Comparison of ENCODE assay signal across 9 mouse cellular contexts in the genomic region with DNA sequence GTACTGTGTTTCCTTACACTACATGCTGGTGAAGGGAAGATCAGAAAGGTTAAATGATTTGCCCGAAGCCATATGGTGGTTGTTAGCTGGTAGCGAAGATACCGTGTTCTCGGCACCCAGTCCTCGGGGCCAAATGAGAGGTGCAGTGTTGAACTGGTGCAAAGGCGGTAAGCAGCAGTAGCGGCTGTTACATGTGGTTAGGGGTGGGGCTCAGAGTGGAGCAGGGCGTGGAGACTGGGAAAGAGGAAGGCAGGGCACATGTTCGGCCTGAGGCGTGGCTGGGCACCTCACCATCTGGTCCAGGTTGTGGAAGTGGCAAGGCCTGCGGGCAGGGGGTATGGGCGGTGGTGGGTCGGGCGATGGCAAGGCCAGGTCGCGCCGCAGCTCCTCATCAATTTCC. TPM values are rescaled to one million over a fixed set of nuclear protein-coding genes. Genes with fewer than 3 reads are reported as not detected.
DNase-seq lines count a peak whose midpoint lies in the region; ATAC-seq and TF ChIP-seq lines count a peak whose summit lies in the region.
"Had no signal": no experiment of that assay in that cellular context is flagged by ENCODE, and none has a peak within 500 bp of the region (broad histone marks: within the 10 kb centered on the region; RNA-seq: fewer than 3 reads in every experiment).

No protein-coding gene starts in this region.

- WGBS in stomach, embryonic 16.5 days = 20% methylated on average over 17 of the region's 17 CpGs

- H3K27me3 ChIP-seq in stomach, embryonic 16.5 days (ENCODE audit: control insufficient read depth, insufficient read depth, low read length) = peaks cover 27% of the 10 kb centered on the region

- H3K9me3 ChIP-seq in stomach, embryonic 16.5 days (replicated peaks; ENCODE audit: control insufficient read depth, low read length) = no peaks in the 10 kb centered on the region

- H3K36me3 ChIP-seq in stomach, embryonic 16.5 days (ENCODE audit: control insufficient read depth, insufficient read depth, low read length) = no peaks in the 10 kb centered on the region

- H3K9ac ChIP-seq in stomach, embryonic 16.5 days (ENCODE audit: low read length) = no peak overlapping the region

- H3K27ac ChIP-seq in left cerebral cortex, adult 2 months = no peak overlapping the region
- no peak overlapping the region for H3K27ac ChIP-seq in stomach, embryonic 16.5 days (ENCODE audit: low read length)

- intact Hi-C loops in left cerebral cortex, adult 2 months (cut with DNase I) = no loop called here
- intact Hi-C loops in left cerebral cortex, postnatal 36 days (cut with DNase I) = no loop called here

- H3K4me2 ChIP-seq in stomach, embryonic 16.5 days (ENCODE audit: low read depth, low read length) = peak overlapping the region; percentile 9; the same call in 1 of the 2 replicates

- H3K4me3 ChIP-seq in left cerebral cortex, adult 2 months = peak overlapping the region; percentile 34
- no peak overlapping the region for H3K4me3 ChIP-seq in stomach, embryonic 16.5 days (replicated peaks; ENCODE audit: low read length)

- peak; percentile 38 for DNase-seq in adrenal gland, adult 2 months
- no peak for DNase-seq in adrenal gland, adult 18-20 months (ENCODE audit: low spot score in 2 of 2)
- DNase-seq in left cerebral cortex, adult 2 months (ENCODE audit: extremely low spot score in 1 of 2, low spot score in 2 of 2) = no peak
- DNase-seq in left cerebral cortex, postnatal 36 days (ENCODE audit: low spot score in 2 of 2) = no peak
- peak; percentile 26 for DNase-seq in liver
- no peak for DNase-seq in ovary, postnatal 36 days (ENCODE audit: low spot score)
- no peak for DNase-seq in spleen, postnatal 4 days (ENCODE audit: low spot score in 2 of 2)

- no peak for TF ChIP-seq CTCF in left cerebral cortex, adult 2 months (IDR thresholded peaks at IDR 0.05)

- 0 out of 2 replicates have a peak, but pooled peaks cover 6% of the 10 kb centered on the region for H3K4me1 ChIP-seq in stomach, embryonic 16.5 days (ENCODE audit: control insufficient read depth, insufficient read depth, low read length)

- ATAC-seq in stomach, embryonic 16.5 days (ENCODE audit: insufficient read depth, low FRiP score) = no peak

RNA-seq across cellular contexts. Expression of a gene that starts 2.3 kb away (rescaled TPM):
- not detected for total RNA-seq in adrenal gland, adult 2 months (2021)
- not detected in 2 replicates for polyA plus RNA-seq in adrenal gland, adult 2 months (2012; rRNA removed)
- not detected for total RNA-seq in adrenal gland, adult 18-20 months (2021)
- total RNA-seq in left cerebral cortex, adult 2 months (2021) = not detected
- not detected for total RNA-seq in left cerebral cortex, postnatal 36 days (2021)
- 0.14 TPM in 2 replicates for polyA plus RNA-seq in stomach, embryonic 16.5 days (2015; fragmentation: Nextera tagmentation; extraction: Ambion mirVana)
- total RNA-seq: liver, adult 2 months had no signal
- polyA plus RNA-seq: liver, adult 2 months had no signal

RNA-seq across cellular contexts. Expression of a gene that starts 10.5 kb away (rescaled TPM):
- total RNA-seq in adrenal gland, adult 2 months (2021) = under 1 TPM in 1 of 2 experiments, not detected in 1; 0.61 TPM
- 0.79 and 1.3 TPM in 2 replicates for polyA plus RNA-seq in adrenal gland, adult 2 months (2012; rRNA removed)
- total RNA-seq in adrenal gland, adult 18-20 months (2021) = 1 to 10 TPM in 1 of 2 experiments, under 1 TPM in 1; 0.43 to 1.5 TPM
- total RNA-seq in left cerebral cortex, adult 2 months (2021) = not detected
- total RNA-seq in left cerebral cortex, postnatal 36 days (2021) = under 1 TPM in 1 of 2 experiments, not detected in 1; 0.54 TPM
- 0.21 TPM in 1 of 2 replicates, not detected in the other for polyA plus RNA-seq in stomach, embryonic 16.5 days (2015; fragmentation: Nextera tagmentation; extraction: Ambion mirVana)
- total RNA-seq: liver, adult 2 months had no signal
- polyA plus RNA-seq: liver, adult 2 months had no signal

RNA-seq across cellular contexts. Expression of a gene that starts 18.0 kb away (rescaled TPM):
- total RNA-seq in adrenal gland, adult 2 months (2021) = 10 to 100 TPM in 1 of 2 experiments, 1 to 10 TPM in 1; 8.6 to 14.3 TPM
- 20.1 and 25.5 TPM in 2 replicates for polyA plus RNA-seq in adrenal gland, adult 2 months (2012; rRNA removed)
- 10 to 100 TPM; 11.4 to 12.4 TPM for total RNA-seq in adrenal gland, adult 18-20 months (2021)
- total RNA-seq in left cerebral cortex, adult 2 months (2021) = 100 to 1,000 TPM; 237 to 267 TPM
- 100 to 1,000 TPM; 255 to 263 TPM for total RNA-seq in left cerebral cortex, postnatal 36 days (2021)
- 0.27 and 0.49 TPM in 2 replicates for polyA plus RNA-seq in stomach, embryonic 16.5 days (2015; fragmentation: Nextera tagmentation; extraction: Ambion mirVana)

RNA-seq across cellular contexts. Expression of a gene that starts 35.9 kb away (rescaled TPM):
- total RNA-seq in adrenal gland, adult 2 months (2021) = 10 to 100 TPM in 1 of 2 experiments, 1 to 10 TPM in 1; 8.7 to 22.6 TPM
- 24.2 and 27.2 TPM in 2 replicates for polyA plus RNA-seq in adrenal gland, adult 2 months (2012; rRNA removed)
- total RNA-seq in adrenal gland, adult 18-20 months (2021) = 10 to 100 TPM; 10.7 to 11.5 TPM
- total RNA-seq in left cerebral cortex, adult 2 months (2021) = 1 to 10 TPM; 3.8 to 3.9 TPM
- total RNA-seq in left cerebral cortex, postnatal 36 days (2021) = 1 to 10 TPM; 3.5 to 5.1 TPM
- 3.3 and 4.3 TPM in 2 replicates for polyA plus RNA-seq in stomach, embryonic 16.5 days (2015; fragmentation: Nextera tagmentation; extraction: Ambion mirVana)

RNA-seq across cellular contexts. Expression of a gene that starts 45.9 kb away (rescaled TPM):
- 10 to 100 TPM; 56.8 to 77.7 TPM for total RNA-seq in adrenal gland, adult 2 months (2021)
- 2.5 and 3.4 TPM in 2 replicates for polyA plus RNA-seq in adrenal gland, adult 2 months (2012; rRNA removed)
- 10 to 100 TPM; 58.8 to 72.0 TPM for total RNA-seq in adrenal gland, adult 18-20 months (2021)
- total RNA-seq in left cerebral cortex, adult 2 months (2021) = 10 to 100 TPM; 71.9 to 74.1 TPM
- 10 to 100 TPM; 44.2 to 72.7 TPM for total RNA-seq in left cerebral cortex, postnatal 36 days (2021)
- 9.7 TPM in 2 replicates for polyA plus RNA-seq in stomach, embryonic 16.5 days (2015; fragmentation: Nextera tagmentation; extraction: Ambion mirVana)

Comparison
In these comparisons a context has a peak if more than half of its experiments do, and no peak if none do; other contexts are left out.
1. DNase-seq: peak in adrenal gland, adult 2 months (single experiment) and liver (single experiment); none in adrenal gland, adult 18-20 months (0 of 2), left cerebral cortex, adult 2 months (0 of 2), left cerebral cortex, postnatal 36 days (0 of 2), ovary, postnatal 36 days (single experiment) and spleen, postnatal 4 days (0 of 2).
2. RNA of a gene that starts 18.0 kb away (total RNA-seq): 237 to 267 TPM in left cerebral cortex, adult 2 months and 255 to 263 TPM in left cerebral cortex, postnatal 36 days; 8.6 to 14.3 TPM in adrenal gland, adult 2 months and 11.4 to 12.4 TPM in adrenal gland, adult 18-20 months; every median in the first group is over 10 times any median in the second.